Mouse (Mus musculus): ENCODE measurements around the gene Mphosph9.

Gene Mphosph9

GRCm38 (mm10) chr5:124211669-124212068 is 116.1 kb downstream of the Mphosph9 start:
- DNase-seq, result no peak

GRCm38 (mm10) chr5:124211234-124211633 is 116.5 kb downstream of the Mphosph9 start:
- DNase-seq, result no peak

- no peak for DNase-seq
Measured at GRCm38 (mm10) chr5:124210281-124211016, 117.3 kb downstream of the Mphosph9 start.

GRCm38 (mm10) chr5:124209850-124210249 is 117.9 kb downstream of the Mphosph9 start:
- DNase-seq, result no peak

GRCm38 (mm10) chr5:124208030-124208429 is 119.7 kb downstream of the Mphosph9 start:
- no peak for DNase-seq

- DNase-seq, result peak; percentile 56
Measured at GRCm38 (mm10) chr5:124206481-124207038, 121.2 kb downstream of the Mphosph9 start.

GRCm38 (mm10) chr5:124205809-124206380 is 121.9 kb downstream of the Mphosph9 start:
- DNase-seq, result no peak

- DNase-seq, result no peak
Measured at GRCm38 (mm10) chr5:124205211-124205610, 122.6 kb downstream of the Mphosph9 start.

GRCm38 (mm10) chr5:124204127-124204794 is 123.5 kb downstream of the Mphosph9 start:
- DNase-seq, result no peak

- DNase-seq, result no peak
Measured at GRCm38 (mm10) chr5:124203251-124203650, 124.5 kb downstream of the Mphosph9 start.

GRCm38 (mm10) chr5:124202071-124202470 is 125.7 kb downstream of the Mphosph9 start:
- no peak for DNase-seq

GRCm38 (mm10) chr5:124201564-124201963 is 126.2 kb downstream of the Mphosph9 start:
- no peak for DNase-seq
